Mouse (Mus musculus) myocyte (in vitro differentiated cells): ENCODE data around the gene Gm5105. TPM values are rescaled to one million over a fixed set of nuclear protein-coding genes. Genes with fewer than 3 reads are reported as not detected.

ENCODE experiments used
- H3K27me3 ChIP-seq: one replicate; pipeline ENCODE4 v1.6.1; 2011; ENCODE audit not compliant: control insufficient read depth, insufficient read depth, insufficient read length
- H3K36me3 ChIP-seq: one replicate; pipeline ENCODE4 v1.6.1; 2011; ENCODE audit not compliant: control insufficient read depth, insufficient read depth
- H3K4me2 ChIP-seq: one replicate; pipeline ENCODE4 v1.6.1; 2011; ENCODE audit warnings: low read depth, control low read depth
- H3K4me3 ChIP-seq: one replicate; pipeline ENCODE4 v1.5.1; 2011; ENCODE audit warnings: mild to moderate bottlenecking, control low read depth, moderate library complexity
- H3K79me2 ChIP-seq: one replicate; pipeline ENCODE4 v1.6.1; 2011; ENCODE audit not compliant: control insufficient read depth, insufficient read depth
- H3ac ChIP-seq: one replicate; pipeline ENCODE4 v1.6.1; 2011; ENCODE audit not compliant: control insufficient read depth, insufficient read length
- CEBPB ChIP-seq: IDR thresholded peaks from 2 replicates; pipeline ENCODE4 v1.6.1; 2011; ENCODE audit warnings: mild to moderate bottlenecking, moderate library complexity; ENCODE audit not compliant: poor library complexity, insufficient read depth, severe bottlenecking
- E2F4 ChIP-seq: IDR thresholded peaks from one replicate; pipeline ENCODE4 v1.6.1; 2011; ENCODE audit warnings: mild to moderate bottlenecking, control low read depth, moderate library complexity; ENCODE audit not compliant: insufficient read depth
- MAX ChIP-seq: IDR thresholded peaks from one replicate; pipeline ENCODE4 v1.6.1; 2011; ENCODE audit warnings: low read depth, mild to moderate bottlenecking, control low read depth
- MYOD1 ChIP-seq, 3 experiments: IDR thresholded peaks; one replicate each; pipeline ENCODE4 v1.6.1; 2011; ENCODE audit warnings: control low read depth in 2 of 3, low read depth in 2 of 3, mild to moderate bottlenecking in 2 of 3, moderate library complexity in 1 of 3; ENCODE audit not compliant: insufficient read length in 2 of 3, control insufficient read depth in 1 of 3
- MYOG ChIP-seq, 3 experiments: IDR thresholded peaks; one replicate each; pipeline ENCODE4 v1.6.1; 2011; ENCODE audit warnings: control low read depth in 2 of 3, low read depth in 2 of 3, mild to moderate bottlenecking in 2 of 3; ENCODE audit not compliant: insufficient read length in 2 of 3, control insufficient read depth in 1 of 3, insufficient read depth in 1 of 3
- POLR2A ChIP-seq: IDR thresholded peaks from one replicate; pipeline ENCODE4 v1.6.1; 2011; ENCODE audit warnings: low read depth, mild to moderate bottlenecking, control low read depth, moderate library complexity; ENCODE audit not compliant: insufficient read length
- POLR2AphosphoS2 ChIP-seq: IDR thresholded peaks from one replicate; pipeline ENCODE4 v1.6.1; 2011; ENCODE audit warnings: low read depth, control low read depth; ENCODE audit not compliant: insufficient read length
- REST ChIP-seq: IDR thresholded peaks from one replicate; pipeline ENCODE4 v1.6.1; 2011; ENCODE audit warnings: mild to moderate bottlenecking, control low read depth, moderate library complexity; ENCODE audit not compliant: insufficient read depth, insufficient read length
- SRF ChIP-seq: IDR thresholded peaks from one replicate; pipeline ENCODE4 v1.6.1; 2011; ENCODE audit warnings: low read depth; ENCODE audit not compliant: control insufficient read depth, insufficient read length
- TCF12 ChIP-seq: IDR thresholded peaks from one replicate; pipeline ENCODE4 v1.6.1; 2011; ENCODE audit warnings: mild to moderate bottlenecking, control low read depth; ENCODE audit not compliant: poor library complexity, insufficient read depth, severe bottlenecking
- TCF3 ChIP-seq: IDR thresholded peaks from one replicate; pipeline ENCODE4 v1.6.1; 2011; ENCODE audit warnings: low read depth, control low read depth; ENCODE audit not compliant: insufficient read length
- USF1 ChIP-seq: IDR thresholded peaks from one replicate; pipeline ENCODE4 v1.6.1; 2011; ENCODE audit warnings: low read depth, mild to moderate bottlenecking, control low read depth, moderate library complexity
- polyA plus RNA-seq: library from polyadenylated mRNA; unstranded; fragments of >200 nt; fragmentation: generic; extraction: Trizol; gene quantifications from one replicate; pipeline ENCODE4 v1.2.1, GENCODE M21; 2012; ENCODE audit warnings: missing spikeins

Gm5105 gene
- polyA plus RNA-seq, 1 experiment: 0.24 TPM

- TF ChIP-seq TCF3 (no peak), MAX (no peak), POLR2A (no peak)
- no peak overlapping the region for H3K4me2 ChIP-seq
- no peak overlapping the region for H3ac ChIP-seq
- H3K4me3 ChIP-seq: no peak overlapping the region
- no peaks in the 10 kb centered on the region for H3K79me2 ChIP-seq
- no peaks in the 10 kb centered on the region for H3K36me3 ChIP-seq
- no peaks in the 10 kb centered on the region for H3K27me3 ChIP-seq
Measured at GRCm38 (mm10) chr3:138030563-138030962, 36.6 kb downstream of the Gm5105 start.

GRCm38 (mm10) chr3:138029351-138029750 is 37.8 kb downstream of the Gm5105 start:
- TF ChIP-seq MYOG (IDR thresholded peaks at IDR 0.05; ENCODE audit: control insufficient read depth in 1 of 3, insufficient read depth in 1 of 3, insufficient read length in 2 of 3, low read depth in 2 of 3): no peak
- TF ChIP-seq REST: no peak
- no peak for TF ChIP-seq E2F4
- TF ChIP-seq MYOD1 (IDR thresholded peaks at IDR 0.05; ENCODE audit: control insufficient read depth in 1 of 3, insufficient read length in 2 of 3, low read depth in 2 of 3): peak in 1 of 3 experiments; percentile 32
- Histone ChIP-seq H3ac (no peak overlapping the region), H3K79me2 (no peaks in the 10 kb centered on the region), H3K4me2 (no peak overlapping the region), H3K27me3 (no peaks in the 10 kb centered on the region), H3K4me3 (no peak overlapping the region), H3K36me3 (no peaks in the 10 kb centered on the region)

- no peak for TF ChIP-seq TCF3
- TF ChIP-seq MAX: no peak
- no peak for TF ChIP-seq REST
- TF ChIP-seq E2F4: no peak
- TF ChIP-seq POLR2AphosphoS2: no peak
- TF ChIP-seq USF1: no peak
- TF ChIP-seq MYOD1 (IDR thresholded peaks at IDR 0.05; ENCODE audit: control insufficient read depth in 1 of 3, insufficient read length in 2 of 3, low read depth in 2 of 3): no peak
- no peak for TF ChIP-seq CEBPB
- no peak for TF ChIP-seq TCF12
- TF ChIP-seq SRF: no peak
- TF ChIP-seq MYOG (IDR thresholded peaks at IDR 0.05; ENCODE audit: control insufficient read depth in 1 of 3, insufficient read depth in 1 of 3, insufficient read length in 2 of 3, low read depth in 2 of 3): no peak
- no peak for TF ChIP-seq POLR2A
- Histone ChIP-seq H3K27me3 (no peaks in the 10 kb centered on the region), H3K4me3 (no peak overlapping the region), H3K79me2 (no peaks in the 10 kb centered on the region), H3K4me2 (no peak overlapping the region), H3K36me3 (no peaks in the 10 kb centered on the region), H3ac (no peak overlapping the region)
Measured at GRCm38 (mm10) chr3:138027575-138028362, 39.4 kb downstream of the Gm5105 start.

GRCm38 (mm10) chr3:138026286-138026685 is 40.9 kb downstream of the Gm5105 start:
- TF ChIP-seq MYOG (IDR thresholded peaks at IDR 0.05; ENCODE audit: control insufficient read depth in 1 of 3, insufficient read depth in 1 of 3, insufficient read length in 2 of 3, low read depth in 2 of 3) (no peak), POLR2A (no peak), E2F4 (no peak)
- Histone ChIP-seq H3K36me3 (no peaks in the 10 kb centered on the region), H3ac (no peak overlapping the region), H3K79me2 (no peaks in the 10 kb centered on the region), H3K4me3 (no peak overlapping the region), H3K4me2 (no peak overlapping the region), H3K27me3 (no peaks in the 10 kb centered on the region)

- H3ac ChIP-seq: no peak overlapping the region
- no peaks in the 10 kb centered on the region for H3K27me3 ChIP-seq
- H3K4me2 ChIP-seq: no peak overlapping the region
- TF ChIP-seq POLR2A (no peak), USF1 (no peak), TCF12 (no peak), MYOD1 (IDR thresholded peaks at IDR 0.05; ENCODE audit: control insufficient read depth in 1 of 3, insufficient read length in 2 of 3, low read depth in 2 of 3) (no peak), MYOG (IDR thresholded peaks at IDR 0.05; ENCODE audit: control insufficient read depth in 1 of 3, insufficient read depth in 1 of 3, insufficient read length in 2 of 3, low read depth in 2 of 3) (no peak), E2F4 (no peak), TCF3 (no peak), CEBPB (no peak), REST (no peak), MAX (no peak), POLR2AphosphoS2 (no peak), SRF (no peak)
- no peaks in the 10 kb centered on the region for H3K79me2 ChIP-seq
- H3K36me3 ChIP-seq: no peaks in the 10 kb centered on the region
- no peak overlapping the region for H3K4me3 ChIP-seq
Measured at GRCm38 (mm10) chr3:138022651-138023050, 44.5 kb downstream of the Gm5105 start.
